Mouse (Mus musculus) small intestine, adult 2 months (tissue): ENCODE measurements around the gene Syt6. TPM values are rescaled to one million over a fixed set of nuclear protein-coding genes. Genes with fewer than 3 reads are reported as not detected.

Experiments used
- H3K27ac ChIP-seq: fragments of 200-500 bp; 2 replicates; pipeline ENCODE4 v1.5.1; 2012; ENCODE audit warnings: low read depth, low read length, control low read depth, inconsistent platforms; ENCODE audit not compliant: insufficient read depth
- H3K27me3 ChIP-seq: fragments of 200-500 bp; 2 replicates; pipeline ENCODE4 v1.6.1; 2012; ENCODE audit warnings: mild to moderate bottlenecking, moderate library complexity, low read length, inconsistent platforms; ENCODE audit not compliant: control insufficient read depth, insufficient read depth
- H3K36me3 ChIP-seq: fragments of 200-500 bp; 2 replicates; pipeline ENCODE4 v1.6.1; 2012; ENCODE audit warnings: mild to moderate bottlenecking, low read length, control low read depth, inconsistent platforms; ENCODE audit not compliant: control insufficient read depth, insufficient read depth
- H3K4me1 ChIP-seq: fragments of 200-500 bp; 2 replicates; pipeline ENCODE4 v1.6.1; 2012; ENCODE audit warnings: low read length, inconsistent platforms, mixed read lengths; ENCODE audit not compliant: control insufficient read depth, insufficient read depth, insufficient read length
- H3K4me3 ChIP-seq: fragments of 200-500 bp; 2 replicates; pipeline ENCODE4 v1.5.1; 2012; ENCODE audit warnings: low read depth, mild to moderate bottlenecking, control low read depth, inconsistent platforms, low read length, moderate library complexity
- CTCF ChIP-seq: fragments of 200-500 bp; IDR thresholded peaks from 2 replicates; pipeline ENCODE4 v1.5.1; 2012; ENCODE audit warnings: low read depth, mild to moderate bottlenecking, control low read depth, inconsistent platforms, low read length, moderate library complexity, mixed read lengths; ENCODE audit not compliant: insufficient replicate concordance, insufficient read length; ENCODE audit errors: extremely low read depth
- POLR2A ChIP-seq: fragments of 200-500 bp; IDR thresholded peaks from 2 replicates; pipeline ENCODE4 v1.6.1; 2012; ENCODE audit warnings: low read depth, mild to moderate bottlenecking, control low read depth, inconsistent platforms, low read length, moderate library complexity
- WGBS: fragments of 180-500 bp; shearing (Covaris S2); methylation state at CpG from one replicate; pipeline ENCODE4 v1.1.7; 2018; 5-methylcytosine and 5-hydroxymethylcytosine counted together
- polyA plus RNA-seq: library from polyadenylated mRNA; depleted of rRNA; stranded (reverse); fragments of >200 nt; gene quantifications from 2 replicates; pipeline ENCODE4 v1.2.3, GENCODE M21; 2012

The Syt6 gene
- polyA plus RNA-seq, 1 experiment = 0.13 TPM

DNA sequence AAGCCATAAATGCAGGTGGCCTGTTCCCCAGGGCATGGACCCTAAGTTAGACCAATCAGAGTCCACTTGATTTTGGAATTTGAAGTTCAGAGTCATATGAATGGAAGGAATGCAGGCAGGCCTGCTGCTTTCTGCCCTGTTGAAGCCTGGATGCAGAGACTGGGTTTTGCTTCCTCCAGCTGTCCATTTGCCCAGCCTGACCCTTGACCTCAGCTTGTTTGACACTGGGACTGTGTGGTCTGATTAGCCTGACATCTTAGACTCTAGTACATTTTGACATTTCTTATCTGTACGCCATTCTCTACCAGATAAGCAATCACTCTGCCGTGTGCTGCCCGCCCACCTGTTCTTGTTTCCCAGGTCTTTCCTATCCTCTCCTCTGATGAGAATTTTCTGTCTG, 28.4 kb upstream of the Syt6 start:
- no peaks in the 10 kb centered on the region for H3K36me3 ChIP-seq
- TF ChIP-seq POLR2A (no peak), CTCF (no peak)
- H3K27ac ChIP-seq = no peak overlapping the region
- no peak overlapping the region for H3K4me3 ChIP-seq
- 26% methylated on average over 3 of the region's 3 CpGs for WGBS
- H3K4me1 ChIP-seq = no peaks in the 10 kb centered on the region
- H3K27me3 ChIP-seq = no peaks in the 10 kb centered on the region

DNA sequence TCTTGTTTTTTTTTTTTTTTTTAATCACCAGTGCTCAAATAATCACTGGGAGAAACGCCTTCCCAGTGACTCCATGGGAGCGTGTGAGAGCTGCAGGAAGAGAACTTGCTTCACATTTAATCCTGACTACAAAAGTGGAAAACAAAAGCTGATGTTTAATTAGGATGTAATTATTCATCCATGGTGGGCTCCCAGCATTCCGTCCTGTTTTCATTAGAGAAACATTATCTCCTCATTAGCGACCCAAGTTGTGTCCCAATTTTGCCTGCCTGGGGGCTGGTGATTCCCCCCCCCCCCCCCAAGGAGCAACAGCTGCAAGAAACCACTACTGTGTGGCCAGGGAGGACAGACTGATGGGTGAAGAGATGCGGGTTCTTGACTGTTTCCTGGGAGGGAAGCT, 24.8 kb upstream of the Syt6 start:
- Histone ChIP-seq H3K4me1 (no peaks in the 10 kb centered on the region), H3K27me3 (no peaks in the 10 kb centered on the region), H3K36me3 (no peaks in the 10 kb centered on the region), H3K4me3 (no peak overlapping the region), H3K27ac (no peak overlapping the region)
- WGBS = 78% methylated on average over 5 of the region's 5 CpGs
- TF ChIP-seq POLR2A (no peak), CTCF (no peak)

GRCm38 (mm10) chr3:103567226-103567625, 7.8 kb upstream of the Syt6 start:
- WGBS = 70% methylated on average over 3 of the region's 3 CpGs
- H3K27ac ChIP-seq = no peak overlapping the region
- no peaks in the 10 kb centered on the region for H3K36me3 ChIP-seq
- no peak overlapping the region for H3K4me3 ChIP-seq
- no peak for TF ChIP-seq POLR2A
- TF ChIP-seq CTCF = no peak
- H3K27me3 ChIP-seq = no peaks in the 10 kb centered on the region
- H3K4me1 ChIP-seq = no peaks in the 10 kb centered on the region

- Histone ChIP-seq H3K4me1 (peaks cover 2% of the 10 kb centered on the region; the same call in 1 of the 2 replicates), H3K4me3 (no peak overlapping the region), H3K36me3 (no peaks in the 10 kb centered on the region), H3K27me3 (peaks cover 39% of the 10 kb centered on the region), H3K27ac (no peak overlapping the region)
- TF ChIP-seq CTCF (no peak), POLR2A (no peak)
- WGBS = 72% methylated on average over 4 of the region's 4 CpGs
These were observed 2.5 kb upstream of the Syt6 start for GRCm38 (mm10) chr3:103572526-103572925.

GRCm38 (mm10) chr3:103573106-103573790, 1.8 kb upstream of the Syt6 start:
- Histone ChIP-seq H3K4me1 (peaks cover 2% of the 10 kb centered on the region; the same call in 1 of the 2 replicates), H3K27me3 (peaks cover 40% of the 10 kb centered on the region), H3K27ac (no peak overlapping the region), H3K36me3 (no peaks in the 10 kb centered on the region), H3K4me3 (no peak overlapping the region)
- no peak for TF ChIP-seq POLR2A
- no peak for TF ChIP-seq CTCF
- WGBS = 7% methylated on average over 20 of the region's 20 CpGs

DNA sequence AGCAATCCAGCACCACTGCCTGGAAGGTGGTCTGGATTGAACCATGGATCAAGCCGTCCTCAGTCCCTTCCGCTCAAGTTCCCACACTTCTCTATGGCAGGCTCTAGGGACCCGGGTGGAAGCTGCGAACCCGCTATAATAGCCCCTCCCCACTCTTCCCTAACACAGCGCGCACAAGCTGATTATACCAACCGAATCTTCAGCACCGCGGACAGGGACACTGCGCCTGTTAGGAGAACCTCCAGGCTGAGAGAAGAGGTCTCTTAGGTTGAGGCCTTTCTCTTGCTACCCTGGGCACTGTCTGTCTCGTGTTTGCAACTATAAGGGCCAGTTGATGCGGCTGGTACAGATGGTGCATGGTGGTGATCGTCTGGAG, 1.3 kb upstream of the Syt6 start:
- Histone ChIP-seq H3K36me3 (no peaks in the 10 kb centered on the region), H3K27me3 (peaks cover 40% of the 10 kb centered on the region), H3K4me3 (no peak overlapping the region), H3K27ac (no peak overlapping the region), H3K4me1 (peaks cover 2% of the 10 kb centered on the region; the same call in 1 of the 2 replicates)
- 4% methylated on average over 14 of the region's 14 CpGs for WGBS
- TF ChIP-seq POLR2A = no peak
- no peak for TF ChIP-seq CTCF

DNA sequence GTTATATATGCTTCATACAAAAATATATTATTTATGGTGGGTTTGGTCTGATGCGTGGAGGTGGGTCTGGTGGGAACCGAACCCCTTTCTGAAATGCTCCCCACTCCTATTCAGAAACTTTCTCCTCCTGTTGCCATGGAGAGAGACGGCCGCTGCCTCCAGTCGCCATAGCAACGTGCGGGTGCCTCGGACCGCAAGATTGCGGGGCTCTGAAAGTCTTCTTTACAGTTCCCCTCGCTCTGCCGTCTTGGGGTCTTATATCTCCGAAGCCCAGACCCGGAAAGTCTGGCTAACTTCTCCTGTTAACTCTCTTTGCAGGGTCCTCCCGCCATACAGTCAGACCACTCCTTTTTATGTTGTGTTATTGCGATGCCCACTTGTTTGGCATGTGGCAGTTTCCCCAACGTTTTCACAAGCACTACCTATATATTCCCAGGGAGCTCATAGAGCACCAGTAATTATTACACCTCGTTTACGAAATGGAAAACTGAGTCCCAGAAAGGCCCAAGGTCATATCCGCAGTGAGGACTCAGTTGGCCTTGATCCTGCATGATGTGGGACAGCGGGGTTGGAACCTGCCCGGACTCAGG, 370 bp upstream of the Syt6 start:
- no peak overlapping the region for H3K27ac ChIP-seq
- TF ChIP-seq POLR2A (no peak), CTCF (no peak)
- no peaks in the 10 kb centered on the region for H3K36me3 ChIP-seq
- H3K4me3 ChIP-seq = no peak overlapping the region
- WGBS = 15% methylated on average over 22 of the region's 22 CpGs
- H3K27me3 ChIP-seq = peaks cover 40% of the 10 kb centered on the region
- peaks cover 2% of the 10 kb centered on the region; the same call in 1 of the 2 replicates for H3K4me1 ChIP-seq
